Comparison of ENCODE assay signal across 28 mouse cellular contexts in genomic region chr12:82441479-82441878, GRCm38 (mm10).
DNase-seq lines count a peak whose midpoint lies in the region; ATAC-seq lines count a peak whose summit lies in the region.
"Had no signal": no experiment of that assay in that cellular context is flagged by ENCODE, and none has a peak within 500 bp of the region (broad histone marks: within the 10 kb centered on the region; RNA-seq: fewer than 3 reads in every experiment).

No protein-coding gene starts in this region.

- no peak overlapping the region for H3K4me3 ChIP-seq in forebrain, embryonic 16.5 days (replicated peaks; ENCODE audit: low read length)
- H3K4me3 ChIP-seq: embryonic facial prominence, embryonic 12.5 days; gastrocnemius, adult 2 months; heart, adult 2 months; heart, embryonic 12.5 days; liver, embryonic 15.5 days had no signal

- DNase-seq in kidney, adult 11 months, result peak; percentile 26
- DNase-seq in kidney, adult 9 months, result peak; percentile 56
- peak; percentile 73 for DNase-seq in kidney, postnatal 10 days
- DNase-seq in thymus, postnatal 10 days (ENCODE audit: low spot score in 2 of 2), result no peak
- no peak for DNase-seq in adrenal gland, adult (ENCODE audit: inconsistent age in 2 of 2, low spot score in 1 of 2)
- no peak for DNase-seq in lung, postnatal 36 days
- DNase-seq: adrenal gland, postnatal 25 days; cerebellum, adult 11-12 months; cerebellum, adult 9-11 months; embryo, embryonic 11 days; gastrocnemius, adult 2 months; heart, adult 2 months; layer of hippocampus, adult 9-11 months; liver; lung, embryonic 14.5 days; right cerebral cortex, postnatal 4 days; thymus, adult 18-20 months; thymus, postnatal 4 days had no signal

- H3K9ac ChIP-seq in forebrain, embryonic 16.5 days (replicated peaks; ENCODE audit: low read depth, low read length), result no peak overlapping the region
- H3K9ac ChIP-seq: embryonic facial prominence, embryonic 12.5 days; heart, embryonic 12.5 days; hindbrain, embryonic 14.5 days; liver, embryonic 15.5 days; lung, embryonic 14.5 days had no signal

- WGBS in forebrain, embryonic 16.5 days, result 86% methylated on average over 3 of the region's 3 CpGs

- no peaks in the 10 kb centered on the region for H3K27me3 ChIP-seq in forebrain, embryonic 16.5 days (replicated peaks; ENCODE audit: control insufficient read depth, insufficient read depth, low read length)
- H3K27me3 ChIP-seq: embryonic facial prominence, embryonic 12.5 days; heart, embryonic 12.5 days; liver, embryonic 15.5 days had no signal

- no peak for ATAC-seq in forebrain, embryonic 16.5 days
- ATAC-seq: forebrain, embryonic 14.5 days; intestine, postnatal 0 days; midbrain, embryonic 16.5 days had no signal

- H3K4me2 ChIP-seq in forebrain, embryonic 16.5 days (ENCODE audit: low read length), result no peak overlapping the region
- H3K4me2 ChIP-seq: embryonic facial prominence, embryonic 12.5 days; heart, embryonic 12.5 days; hindbrain, embryonic 14.5 days; liver, embryonic 15.5 days; lung, embryonic 14.5 days; midbrain, embryonic 11.5 days had no signal

- H3K36me3 ChIP-seq in forebrain, embryonic 16.5 days (ENCODE audit: control insufficient read depth, insufficient read depth), result no peaks in the 10 kb centered on the region

- H3K9me3 ChIP-seq in forebrain, embryonic 16.5 days (ENCODE audit: control insufficient read depth, low read length), result no peaks in the 10 kb centered on the region
- H3K9me3 ChIP-seq: embryonic facial prominence, embryonic 12.5 days; heart, embryonic 12.5 days; liver, embryonic 15.5 days had no signal

- H3K4me1 ChIP-seq in forebrain, embryonic 16.5 days (replicated peaks; ENCODE audit: control insufficient read depth, insufficient read depth, low read length), result no peaks in the 10 kb centered on the region
- H3K4me1 ChIP-seq: embryonic facial prominence, embryonic 12.5 days; heart, embryonic 12.5 days; liver, embryonic 15.5 days had no signal

- no peak overlapping the region for H3K27ac ChIP-seq in forebrain, embryonic 16.5 days (ENCODE audit: low read length)
- H3K27ac ChIP-seq: embryonic facial prominence, embryonic 12.5 days; gastrocnemius, adult 2 months; heart, adult 2 months; hindbrain, embryonic 14.5 days; liver, embryonic 15.5 days; stomach, postnatal 0 days had no signal

Comparison
In these comparisons a context has a peak if more than half of its experiments do, and no peak if none do; other contexts are left out.
1. DNase-seq: peak in kidney, adult 11 months (single experiment), kidney, adult 9 months (single experiment) and kidney, postnatal 10 days (single experiment); none in thymus, postnatal 10 days (0 of 2), adrenal gland, adult (0 of 2) and lung, postnatal 36 days (single experiment).